Mouse (Mus musculus) T-helper 2 cell (primary cell): Measurements from ENCODE around the gene Calm3.

Source experiments
- in situ Hi-C: fragments of 300-600 bp; cut with MboI, MseI; formaldehyde crosslinking; loops from one replicate; pipeline ENCODE4 v1.15.1; 2025; ENCODE audit warnings: high pct_unique_total_duplicates

The Calm3 gene

GRCm38 (mm10) chr7:16942861-16943260 lies 18.9 kb upstream of the Calm3 start:
- in situ Hi-C loops = no loop called here

DNA sequence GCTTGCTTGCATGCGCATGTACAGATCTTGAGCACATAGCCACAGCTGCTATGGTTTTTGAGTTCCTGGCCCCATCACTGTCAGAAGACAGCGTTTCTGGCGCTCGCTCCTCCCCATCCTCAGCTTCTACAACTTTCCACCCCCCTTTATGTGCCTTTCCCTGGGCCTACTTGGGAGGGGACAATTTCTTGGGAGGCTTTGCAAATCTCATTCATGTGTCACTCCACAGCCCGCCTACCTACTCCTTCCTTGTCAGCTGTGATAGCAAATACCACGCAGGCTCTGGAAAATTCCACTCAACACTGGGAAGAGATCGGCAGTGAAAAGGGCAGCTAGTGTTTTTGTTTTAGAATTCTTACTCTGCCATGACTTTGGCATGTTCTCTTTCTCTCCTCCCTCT lies 16.4 kb upstream of the Calm3 start:
- in situ Hi-C loops = no loop called here

DNA sequence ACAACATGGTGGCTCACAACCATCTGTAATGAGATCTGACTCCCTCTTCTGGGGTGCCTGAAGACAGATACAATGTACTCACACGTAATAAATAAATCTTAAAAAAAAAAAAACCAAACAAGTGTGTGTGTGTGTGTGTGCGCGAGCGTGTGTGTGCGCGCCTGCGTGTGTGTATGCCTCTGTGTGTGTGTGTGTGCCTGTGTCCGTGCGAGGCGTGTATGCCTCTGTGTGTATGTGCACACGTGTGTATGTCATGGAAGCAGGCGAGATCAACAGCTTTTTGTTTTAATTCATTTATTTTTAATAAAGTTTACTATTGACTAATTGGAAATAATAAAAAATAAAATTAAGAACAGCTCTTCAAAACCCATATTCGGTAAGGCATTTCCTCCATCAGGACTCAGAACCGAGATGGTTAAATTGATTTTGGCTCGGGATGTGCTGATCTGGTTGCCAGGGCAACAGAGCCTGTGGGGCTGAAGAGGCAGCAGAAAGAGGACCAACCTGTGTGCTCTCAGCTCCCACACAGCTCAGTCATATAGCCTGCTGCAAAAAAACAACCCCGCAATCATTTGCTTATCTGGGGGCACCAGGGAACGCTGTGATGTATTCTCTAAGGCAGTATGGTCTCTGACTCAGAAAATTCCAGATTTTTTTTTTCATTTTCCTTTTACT lies 14.3 kb upstream of the Calm3 start:
- in situ Hi-C loops = no loop called here

DNA sequence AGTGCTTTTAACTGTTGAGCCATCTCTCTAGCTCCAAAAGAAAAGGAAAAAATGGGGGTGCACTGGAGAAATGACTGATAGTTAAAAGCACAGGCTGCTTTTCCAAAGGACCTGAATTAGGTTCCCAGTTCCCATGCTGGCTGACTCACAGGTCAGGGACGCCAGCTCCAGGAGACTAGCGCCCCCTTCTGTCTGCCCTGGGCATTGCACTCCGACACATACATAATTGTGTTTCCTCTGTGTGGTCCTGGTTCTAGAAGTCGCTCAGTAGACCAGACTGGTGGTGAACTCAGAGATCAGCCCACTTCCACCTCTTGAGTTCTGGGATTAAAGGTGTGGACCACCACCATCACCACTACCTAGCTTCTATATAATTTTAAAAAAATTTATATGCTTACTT lies 13.4 kb upstream of the Calm3 start:
- in situ Hi-C loops = no loop called here

DNA sequence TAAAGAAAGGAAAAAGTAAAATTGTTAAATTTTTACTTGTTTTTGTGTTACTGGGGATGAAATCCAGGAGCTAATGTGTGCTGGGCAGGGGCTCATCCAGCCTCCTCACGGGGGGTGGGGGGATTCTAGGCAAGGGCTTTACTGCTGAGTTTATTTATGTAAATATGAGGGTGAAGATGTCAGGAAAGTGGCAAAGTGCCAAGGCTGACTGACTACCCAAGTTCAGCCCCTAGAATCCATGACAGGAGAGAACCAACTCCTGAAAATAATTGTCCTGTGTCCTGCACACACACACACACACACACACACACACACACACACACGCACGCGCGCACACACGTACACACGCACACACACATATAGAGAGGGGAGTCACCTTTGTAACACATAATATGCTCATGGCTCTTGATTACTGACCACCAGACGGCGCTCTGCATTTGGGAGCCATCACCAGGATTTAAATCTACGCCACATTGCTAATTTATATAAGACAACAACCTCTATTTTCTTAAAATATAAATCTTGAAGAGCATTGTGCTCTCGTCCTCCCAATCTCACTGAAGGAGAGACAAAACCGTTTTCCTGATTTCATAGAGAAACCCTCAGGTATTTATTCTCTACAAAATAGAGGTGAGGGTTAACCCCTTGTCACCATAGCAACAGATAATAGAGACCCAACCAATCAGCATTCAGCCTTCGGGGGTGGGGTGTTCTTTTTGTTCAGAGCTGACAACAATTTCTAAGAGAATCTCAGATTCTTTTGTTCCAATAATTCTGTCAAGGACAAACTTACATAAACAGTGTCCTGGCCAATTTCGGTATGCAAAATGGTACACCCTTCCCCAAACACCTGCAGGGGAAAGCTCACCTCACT lies 9.0 kb upstream of the Calm3 start:
- in situ Hi-C loops = loop anchor here (5.0 kb wide), 2 partner anchors 69 to 119 kb away; no protein-coding TSS in a partner anchor

- in situ Hi-C loops = loop anchor here (5.0 kb wide), 2 partner anchors 70 to 120 kb away; no protein-coding TSS in a partner anchor
These were observed 8.2 kb upstream of the Calm3 start for GRCm38 (mm10) chr7:16931968-16932627.

GRCm38 (mm10) chr7:16930850-16931249 lies 6.9 kb upstream of the Calm3 start:
- in situ Hi-C loops = loop anchor here (5.0 kb wide), 2 partner anchors 71 to 121 kb away; no protein-coding TSS in a partner anchor

DNA sequence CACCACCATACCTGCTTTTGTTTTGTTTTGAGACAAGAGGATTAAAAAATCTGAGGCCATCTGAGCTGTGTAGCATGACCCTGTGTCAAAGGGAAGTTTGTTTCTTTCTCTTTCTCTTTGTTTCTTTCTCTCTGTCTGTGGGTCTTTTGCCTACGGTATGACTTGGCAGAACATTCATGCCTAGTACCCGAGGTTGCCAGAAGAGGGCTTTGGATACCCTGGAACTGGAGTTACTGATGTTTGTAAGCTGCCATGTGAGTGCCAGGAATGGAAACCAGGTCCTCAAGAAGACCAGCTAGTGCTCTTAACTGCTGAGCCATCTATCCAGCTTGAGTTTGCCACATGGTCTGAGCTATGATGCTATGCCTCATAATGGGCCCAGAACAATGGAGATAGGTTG lies 4.4 kb upstream of the Calm3 start:
- in situ Hi-C loops = no loop called here

DNA sequence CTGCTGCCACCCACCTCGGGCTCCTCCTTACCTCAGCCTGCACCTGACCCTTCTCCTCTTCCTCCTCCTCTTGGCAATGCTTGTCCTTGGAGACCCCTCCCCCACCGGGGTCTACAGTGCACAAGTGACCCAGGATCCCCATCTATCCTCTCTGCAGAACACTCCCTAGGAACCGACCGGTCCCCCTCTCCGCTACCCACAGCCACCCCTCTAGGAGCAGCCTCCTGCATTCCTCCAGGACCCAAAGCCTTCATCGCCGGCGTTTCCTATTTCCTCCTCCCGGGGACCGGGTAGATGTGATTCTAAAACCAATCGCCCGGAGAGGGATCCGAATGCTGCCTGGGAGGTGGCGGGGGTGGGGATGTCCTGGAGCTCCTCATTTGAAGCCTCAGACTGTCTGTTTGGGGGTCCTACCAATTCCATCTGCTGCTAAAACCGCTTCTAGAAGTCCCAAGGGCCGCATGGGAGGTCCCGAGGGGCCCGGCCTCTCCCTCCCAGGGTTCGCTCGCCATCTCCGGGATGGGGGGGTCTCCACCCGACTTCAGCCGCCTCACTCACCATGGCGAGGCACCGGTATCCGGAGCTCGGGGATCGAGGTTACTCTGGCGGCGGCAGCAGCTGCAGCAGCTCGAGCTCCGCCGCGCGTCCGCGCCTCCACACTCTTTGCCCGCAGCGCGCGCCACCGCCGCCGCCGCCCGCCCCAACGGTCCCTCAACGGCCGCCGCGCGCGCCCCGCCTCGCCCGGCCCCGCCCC lies 454 bp downstream of the Calm3 start:
- in situ Hi-C loops = loop anchor here (5.0 kb wide), 1 partner anchor 66 kb away; no protein-coding TSS in a partner anchor

- in situ Hi-C loops = loop anchor here (5.0 kb wide), 1 partner anchor 65 kb away; no protein-coding TSS in a partner anchor
These were observed 1.4 kb downstream of the Calm3 start for GRCm38 (mm10) chr7:16922360-16922973.

- in situ Hi-C loops = loop anchor here (5.0 kb wide), 1 partner anchor 65 kb away; no protein-coding TSS in a partner anchor
These were observed 2.0 kb downstream of the Calm3 start for GRCm38 (mm10) chr7:16921881-16922335.

GRCm38 (mm10) chr7:16920818-16921791 lies 2.8 kb downstream of the Calm3 start:
- in situ Hi-C loops = loop anchor here (5.0 kb wide), 1 partner anchor 64 kb away; no protein-coding TSS in a partner anchor

- in situ Hi-C loops = loop anchor here (5.0 kb wide), 1 partner anchor 63 kb away; no protein-coding TSS in a partner anchor
These were observed 3.7 kb downstream of the Calm3 start for GRCm38 (mm10) chr7:16920150-16920579.

DNA sequence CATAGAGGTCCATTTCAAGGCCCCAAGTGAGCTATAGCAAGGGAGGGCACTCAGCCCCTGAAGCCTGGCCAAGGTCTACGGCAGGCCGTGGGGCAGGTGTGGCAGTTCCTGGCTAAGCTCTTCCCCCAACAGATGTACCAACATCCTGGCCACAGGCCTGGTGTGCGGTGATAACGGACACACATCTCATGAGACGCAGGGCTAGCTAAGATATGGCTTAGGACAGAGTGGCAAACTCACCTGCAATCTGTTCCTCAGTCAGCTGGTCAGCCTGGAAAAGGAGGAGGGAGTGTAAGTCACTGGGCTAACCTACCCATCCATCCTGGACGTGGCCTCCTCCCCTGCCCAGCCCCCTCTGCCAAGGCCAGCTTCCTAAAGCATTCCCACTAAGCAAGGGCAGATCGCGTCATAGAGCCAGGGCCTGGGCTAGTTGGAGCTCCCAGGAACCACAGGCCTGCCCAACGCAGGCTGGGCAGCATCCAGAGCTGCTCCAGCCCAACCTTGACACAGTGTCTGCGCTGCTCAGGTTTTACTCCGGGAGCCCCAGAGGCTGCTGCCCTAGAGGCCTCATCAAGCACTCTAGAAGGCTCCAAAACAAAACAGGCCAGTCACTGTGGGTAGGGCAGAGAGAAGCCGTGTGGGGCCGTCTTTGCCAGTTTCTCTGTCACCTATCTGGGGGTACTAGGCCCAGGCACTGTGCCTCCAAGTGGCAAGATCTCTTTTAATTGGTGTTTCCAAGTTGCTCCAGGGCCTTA lies 4.3 kb downstream of the Calm3 start:
- in situ Hi-C loops = loop anchor here (5.0 kb wide), 1 partner anchor 62 kb away; no protein-coding TSS in a partner anchor

DNA sequence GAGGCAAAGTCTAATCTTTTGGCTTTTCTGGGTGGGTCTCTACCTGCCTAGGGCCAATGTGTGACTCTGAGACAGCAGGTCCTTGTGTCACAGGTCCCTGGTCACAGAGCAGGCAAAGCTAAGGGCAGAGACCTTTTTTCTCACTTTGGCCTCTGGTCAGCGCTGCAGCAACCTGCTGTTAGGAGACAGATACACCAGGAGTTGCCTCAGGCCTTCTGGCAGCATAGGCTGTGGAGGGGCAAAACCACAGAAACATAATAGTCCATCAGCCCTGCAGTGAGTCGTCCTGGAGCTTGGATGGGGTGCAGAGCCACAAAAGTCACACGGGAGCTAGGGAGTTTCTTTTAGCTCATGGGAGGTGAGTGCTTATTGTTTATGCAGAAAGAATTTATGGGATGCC lies 5.2 kb downstream of the Calm3 start:
- in situ Hi-C loops = no loop called here

DNA sequence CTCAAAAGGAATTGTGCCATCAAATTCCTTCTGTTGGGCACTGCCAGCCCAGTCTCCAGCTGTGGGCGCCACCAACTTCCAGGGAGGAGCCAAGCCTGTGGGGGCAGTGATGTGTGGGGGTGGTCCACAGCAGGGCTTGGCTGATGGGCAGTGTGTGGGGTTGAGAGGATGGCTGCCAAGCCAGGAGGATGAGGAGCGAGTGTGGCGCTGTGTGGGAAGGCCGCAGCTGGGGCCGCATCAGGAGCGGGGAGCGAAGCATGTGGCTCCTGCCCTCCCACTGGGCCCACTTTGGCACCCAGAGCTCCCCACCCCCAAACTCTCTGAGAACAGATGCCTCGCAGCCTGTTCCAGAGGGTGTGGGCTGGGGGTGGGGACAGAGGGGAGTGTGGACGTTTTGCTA lies 5.9 kb downstream of the Calm3 start:
- in situ Hi-C loops = no loop called here

- in situ Hi-C loops = no loop called here
These were observed 6.5 kb downstream of the Calm3 start for GRCm38 (mm10) chr7:16917447-16917846.
